Mouse (Mus musculus) cerebellum, adult 2 months (tissue): ENCODE measurements at regions not wholly inside any gene's neighbourhood (a gene's known extent, or its start where the extent isn't known, plus 50 kb on each side); places are given as distances from the start of the nearest gene placed in this dataset.

ENCODE experiments used
- DNase-seq, 2 experiments: peaks; one replicate each; pipeline ENCODE4 v3.0.0; 2021
- H3K27ac ChIP-seq: fragments of 200-500 bp; 2 replicates; pipeline ENCODE4 v1.5.1; 2012; ENCODE audit warnings: low read length, control low read depth, inconsistent platforms; ENCODE audit not compliant: insufficient read depth
- H3K27me3 ChIP-seq: fragments of 200-500 bp; 2 replicates; pipeline ENCODE4 v1.6.1; 2012; ENCODE audit warnings: inconsistent platforms, mild to moderate bottlenecking, low read length, moderate library complexity; ENCODE audit not compliant: control insufficient read depth, insufficient read depth
- H3K4me1 ChIP-seq: fragments of 200-500 bp; 2 replicates; pipeline ENCODE4 v1.6.1; 2011; ENCODE audit warnings: low read length; ENCODE audit not compliant: control insufficient read depth, insufficient read depth
- H3K4me3 ChIP-seq: fragments of 200-500 bp; replicated peaks from 2 replicates; pipeline ENCODE3; 2011; ENCODE audit warnings: mild to moderate bottlenecking, low read depth, low read length, control low read depth; ENCODE audit not compliant: insufficient read depth
- CTCF ChIP-seq: fragments of 200-500 bp; IDR thresholded peaks from 2 replicates; pipeline ENCODE4 v1.5.1; 2011; ENCODE audit warnings: low read depth, mild to moderate bottlenecking, control low read depth, low read length, moderate library complexity, borderline replicate concordance; ENCODE audit not compliant: insufficient read depth
- POLR2A ChIP-seq: fragments of 200-500 bp; IDR thresholded peaks from 2 replicates; pipeline ENCODE4 v1.6.1; 2011; ENCODE audit warnings: low read length, control low read depth, borderline replicate concordance; ENCODE audit not compliant: insufficient read depth
- WGBS: fragments of 180-500 bp; shearing (Covaris S2); methylation state at CpG from one replicate; pipeline ENCODE4 v1.1.7; 2018; 5-methylcytosine and 5-hydroxymethylcytosine counted together

DNA sequence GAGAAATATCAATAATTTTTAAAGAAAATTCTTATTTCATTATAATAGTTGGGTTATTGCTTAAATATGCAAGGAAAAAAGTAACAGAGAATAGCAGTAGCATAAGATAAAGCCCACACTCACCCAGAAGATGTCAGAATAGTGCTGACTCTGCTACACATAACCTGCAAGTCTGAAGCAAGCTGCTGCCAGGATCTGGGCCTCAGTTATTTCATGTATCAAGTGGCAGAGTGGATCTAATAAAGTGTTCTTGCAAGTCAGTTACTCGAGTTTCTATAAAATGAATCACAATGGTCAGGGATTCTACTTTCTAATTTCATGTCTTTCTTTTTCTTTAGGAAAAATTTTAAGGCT lies 466.2 kb downstream of the Klhl13 start:
- no peak overlapping the region for H3K27ac ChIP-seq
- H3K27me3 ChIP-seq = no peaks in the 10 kb centered on the region
- no peaks in the 10 kb centered on the region for H3K4me1 ChIP-seq
- 33% methylated on average over 1 of the region's 1 CpGs for WGBS
- TF ChIP-seq POLR2A = no peak
- TF ChIP-seq CTCF = no peak
- H3K4me3 ChIP-seq = no peak overlapping the region
- DNase-seq = no peak

GRCm38 (mm10) chrX:22898048-22898697 lies 466.7 kb downstream of the Klhl13 start:
- H3K4me1 ChIP-seq = no peaks in the 10 kb centered on the region
- TF ChIP-seq CTCF = no peak
- TF ChIP-seq POLR2A = no peak
- H3K27ac ChIP-seq = no peak overlapping the region
- no peak overlapping the region for H3K4me3 ChIP-seq
- DNase-seq = no peak
- no peaks in the 10 kb centered on the region for H3K27me3 ChIP-seq
- 27% methylated on average over 7 of the region's 7 CpGs for WGBS

GRCm38 (mm10) chrX:22869791-22870190 lies 495.1 kb downstream of the Klhl13 start:
- H3K27me3 ChIP-seq = no peaks in the 10 kb centered on the region
- DNase-seq = peak in 1 of 2 experiments; percentile 8
- no peaks in the 10 kb centered on the region for H3K4me1 ChIP-seq
- TF ChIP-seq POLR2A (no peak), CTCF (no peak)
- H3K27ac ChIP-seq = no peak overlapping the region
- WGBS = 3% methylated on average over 1 of the region's 1 CpGs
- H3K4me3 ChIP-seq = no peak overlapping the region

DNA sequence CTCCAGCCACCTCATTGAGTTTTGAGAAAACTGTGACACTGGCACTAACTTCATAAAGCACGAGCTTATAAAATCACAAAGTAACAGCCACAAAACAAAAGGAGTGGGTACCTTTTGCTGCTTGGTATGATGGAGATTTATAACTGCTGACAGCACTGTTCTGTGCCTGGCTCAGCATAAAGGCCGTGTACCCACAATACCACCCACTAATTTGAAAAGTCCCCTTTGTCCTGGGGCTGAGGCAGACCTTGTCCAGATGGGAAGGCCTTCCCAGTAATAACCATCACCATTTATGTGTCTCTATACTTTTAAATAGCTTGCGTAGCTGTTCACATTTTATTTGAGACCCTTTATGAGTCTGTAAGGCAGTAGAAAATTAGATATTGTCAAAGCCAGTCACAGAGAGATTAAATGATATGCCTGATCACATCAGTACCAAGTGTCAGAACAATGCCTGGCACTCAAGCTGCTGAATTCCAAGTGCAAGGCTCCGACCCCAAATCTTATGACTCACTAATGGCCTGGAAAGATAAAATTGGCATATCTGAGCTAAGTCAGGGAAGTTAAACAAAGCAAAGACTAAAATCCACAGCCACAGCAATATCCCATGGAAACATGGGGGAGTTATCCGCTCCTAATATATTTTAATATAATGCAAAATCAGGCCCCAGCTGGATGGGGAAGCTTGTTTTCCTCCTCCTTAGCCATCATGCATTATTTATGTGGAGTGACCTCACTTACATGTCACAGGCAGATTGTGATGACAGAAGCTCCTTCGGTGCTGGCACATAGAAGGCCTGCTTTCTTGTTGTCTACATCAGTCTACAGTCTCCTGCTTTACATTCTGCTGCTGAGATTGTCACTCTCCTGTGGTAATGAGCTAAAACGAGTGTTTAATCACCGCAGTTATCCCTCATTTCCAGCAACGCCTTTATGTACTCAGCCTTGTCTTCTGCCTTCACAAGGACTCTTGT lies 515.1 kb downstream of the Klhl13 start:
- Histone ChIP-seq H3K4me1 (no peaks in the 10 kb centered on the region), H3K27me3 (no peaks in the 10 kb centered on the region), H3K4me3 (no peak overlapping the region), H3K27ac (no peak overlapping the region)
- 42% methylated on average over 9 of the region's 9 CpGs for WGBS
- DNase-seq = peak in 1 of 2 experiments; percentile 0
- no peak for TF ChIP-seq CTCF
- TF ChIP-seq POLR2A = no peak

- H3K4me3 ChIP-seq = no peak overlapping the region
- WGBS = 35% methylated on average over 2 of the region's 2 CpGs
- H3K27me3 ChIP-seq = no peaks in the 10 kb centered on the region
- no peak overlapping the region for H3K27ac ChIP-seq
- H3K4me1 ChIP-seq = no peaks in the 10 kb centered on the region
- TF ChIP-seq CTCF (no peak), POLR2A (no peak)
- DNase-seq = no peak
Measured at GRCm38 (mm10) chrX:22848778-22849177, 516.1 kb downstream of the Klhl13 start.

- Histone ChIP-seq H3K4me3 (no peak overlapping the region), H3K27ac (no peak overlapping the region), H3K27me3 (no peaks in the 10 kb centered on the region), H3K4me1 (no peaks in the 10 kb centered on the region)
- 20% methylated on average over 3 of the region's 3 CpGs for WGBS
- DNase-seq = no peak
- TF ChIP-seq CTCF = no peak
- no peak for TF ChIP-seq POLR2A
Measured at GRCm38 (mm10) chrX:22833226-22833625, 531.7 kb downstream of the Klhl13 start.

DNA sequence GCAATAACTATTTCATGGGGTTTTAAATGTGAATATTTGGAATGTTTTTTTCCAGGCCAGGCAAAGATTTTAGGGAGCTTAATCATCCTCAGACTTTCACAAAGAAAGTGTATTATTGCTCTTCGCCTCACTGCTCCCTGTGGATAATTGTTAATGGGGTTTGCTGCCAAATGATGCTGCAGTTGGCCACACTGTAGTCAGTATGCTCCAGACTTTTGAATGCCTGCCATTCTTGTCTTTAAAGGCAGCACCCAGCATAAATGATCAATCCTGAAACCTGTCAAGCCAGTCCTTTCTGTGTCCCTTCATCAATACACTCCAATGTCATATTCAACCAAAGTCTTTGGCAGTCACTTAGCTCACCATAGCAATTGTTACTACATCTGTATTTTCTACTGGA lies 559.7 kb downstream of the Klhl13 start:
- DNase-seq = no peak
- WGBS = 25% methylated on average over 1 of the region's 1 CpGs
- Histone ChIP-seq H3K4me1 (no peaks in the 10 kb centered on the region), H3K27ac (no peak overlapping the region), H3K4me3 (no peak overlapping the region), H3K27me3 (no peaks in the 10 kb centered on the region)
- TF ChIP-seq CTCF = no peak
